Mouse (Mus musculus): ENCODE data around the gene Btnl2. TPM values are rescaled to one million over a fixed set of nuclear protein-coding genes. Genes with fewer than 3 reads are reported as not detected.
"Not testable (repeated sequence)": the region's sequence is repeated elsewhere in the genome, so short reads cannot be mapped to it uniquely, and the experiment has no call there.

Btnl2 gene
- polyA plus RNA-seq (2017; shearing (Covaris generic)): not detected

GRCm38 (mm10) chr17:34354539-34354938 lies at the start of gene Btnl2:
Gene Btnl2 (plus strand): TSS chr17:34354822.
- ATAC-seq: no peak

GRCm38 (mm10) chr17:34305380-34306030 lies 49.1 kb upstream of the Btnl2 start, which contains the start of gene H2-Eb1:
Gene H2-Eb1 (plus strand): TSS chr17:34305867.
- ATAC-seq: peak; percentile 85

DNA sequence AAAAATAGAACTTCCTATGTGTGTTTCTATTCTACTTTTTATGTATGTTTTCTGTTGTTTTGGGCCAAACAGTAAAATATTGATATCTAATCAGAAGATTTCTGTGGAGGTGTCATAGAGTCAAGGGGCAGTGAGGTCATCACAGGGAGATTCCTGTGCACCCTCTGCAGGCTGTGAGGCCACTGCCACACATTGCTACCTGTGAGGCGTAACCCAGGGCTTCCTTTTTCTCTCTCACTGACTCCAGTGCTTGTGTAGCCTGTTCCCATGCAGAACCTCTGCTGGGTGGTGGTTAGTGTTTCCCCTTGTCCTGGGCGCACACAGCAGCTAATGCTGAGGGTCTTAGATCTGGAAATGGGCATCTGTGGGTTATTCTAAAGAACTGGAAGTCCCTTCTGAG lies 48.2 kb upstream of the Btnl2 start:
- ATAC-seq: no peak

DNA sequence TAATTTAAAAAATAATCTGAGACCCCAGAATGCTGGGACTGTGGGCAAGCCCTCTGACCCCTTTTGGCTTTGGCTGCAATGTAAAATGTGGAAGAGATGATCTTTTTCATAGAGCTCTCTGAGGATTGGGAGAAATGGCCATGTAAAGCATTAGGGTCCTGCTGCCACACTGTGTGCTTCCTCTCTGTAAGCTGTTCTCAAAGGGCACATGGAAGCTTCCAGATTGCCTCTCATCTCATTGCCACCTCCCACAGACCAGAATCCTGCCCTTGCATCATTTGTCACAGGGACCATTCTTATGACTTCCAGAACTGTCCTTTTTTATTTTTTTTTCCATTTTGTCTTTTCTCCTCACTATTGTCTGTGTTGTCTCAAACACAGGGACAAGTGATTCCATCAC lies 47.4 kb upstream of the Btnl2 start:
- no peak for ATAC-seq

DNA sequence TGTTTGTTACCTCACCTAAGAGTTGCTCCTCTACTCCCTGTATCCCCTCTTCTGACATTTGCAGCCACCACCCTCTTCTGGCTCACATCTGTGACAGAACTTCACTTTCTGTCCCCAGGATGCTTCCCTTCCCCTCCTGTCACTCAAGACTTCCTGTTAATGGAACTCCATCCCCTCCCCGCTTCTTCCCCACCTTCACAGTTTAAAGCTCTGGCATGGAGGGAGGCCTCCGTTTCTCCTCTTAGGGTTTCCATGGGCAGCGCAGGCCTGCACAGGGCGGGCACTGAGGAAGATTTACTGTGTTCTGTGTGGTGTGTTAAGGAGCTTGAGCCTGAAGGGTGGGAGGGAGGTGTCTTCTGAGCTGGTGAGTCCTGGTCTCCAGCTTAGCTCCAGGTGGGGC lies 46.5 kb upstream of the Btnl2 start:
- no peak for ATAC-seq

GRCm38 (mm10) chr17:34309225-34309624 lies 45.4 kb upstream of the Btnl2 start:
- no peak for ATAC-seq

DNA sequence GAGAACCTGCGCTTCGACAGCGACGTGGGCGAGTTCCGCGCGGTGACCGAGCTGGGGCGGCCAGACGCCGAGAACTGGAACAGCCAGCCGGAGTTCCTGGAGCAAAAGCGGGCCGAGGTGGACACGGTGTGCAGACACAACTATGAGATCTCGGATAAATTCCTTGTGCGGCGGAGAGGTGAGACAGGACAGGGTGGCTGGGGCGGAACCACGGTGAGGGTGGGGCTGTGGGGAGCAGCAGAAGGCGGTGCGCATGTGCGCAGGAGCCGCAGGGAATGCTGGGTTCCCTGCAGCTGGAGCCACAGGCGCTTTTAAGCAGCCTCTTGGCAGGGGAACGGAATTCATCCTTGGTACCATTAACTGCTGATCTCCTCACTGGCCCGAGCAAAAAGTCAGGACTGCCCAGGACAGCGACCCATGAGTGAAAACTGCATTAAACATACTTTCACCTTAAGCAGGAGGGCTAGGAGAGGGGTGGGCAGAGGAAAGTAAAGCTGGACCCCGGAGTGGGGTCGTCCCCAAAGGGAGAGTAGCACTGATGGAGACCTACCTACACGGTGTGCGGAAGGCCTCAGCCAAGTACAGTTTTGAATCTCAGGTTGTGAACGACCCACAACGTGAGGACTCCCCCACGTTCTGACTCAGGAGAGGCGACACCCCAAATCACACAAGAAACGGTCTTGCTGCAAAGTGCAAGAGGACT lies 44.8 kb upstream of the Btnl2 start:
- no peak for ATAC-seq

DNA sequence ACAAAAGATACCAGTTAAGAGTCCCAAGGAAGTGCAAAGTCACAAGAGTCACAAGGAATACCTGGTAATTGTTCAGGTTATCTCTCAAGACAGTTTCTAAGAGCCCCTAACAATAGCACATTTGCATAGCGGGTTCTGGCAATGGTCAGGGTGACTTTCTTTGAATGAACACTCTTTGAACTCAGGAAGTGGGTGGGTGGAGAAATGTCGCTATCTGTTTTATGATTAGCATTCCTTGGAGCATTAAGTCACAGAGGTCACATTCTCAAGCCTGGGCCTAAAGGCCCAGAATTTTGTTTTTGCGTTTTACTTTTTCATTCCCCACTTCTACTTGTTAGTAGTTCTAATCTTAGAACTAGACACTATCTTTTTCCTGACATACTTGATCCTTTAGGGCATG lies 44.1 kb upstream of the Btnl2 start:
- ATAC-seq: not testable (repeated sequence)

GRCm38 (mm10) chr17:34312185-34312584 lies 42.4 kb upstream of the Btnl2 start:
- ATAC-seq: no peak

DNA sequence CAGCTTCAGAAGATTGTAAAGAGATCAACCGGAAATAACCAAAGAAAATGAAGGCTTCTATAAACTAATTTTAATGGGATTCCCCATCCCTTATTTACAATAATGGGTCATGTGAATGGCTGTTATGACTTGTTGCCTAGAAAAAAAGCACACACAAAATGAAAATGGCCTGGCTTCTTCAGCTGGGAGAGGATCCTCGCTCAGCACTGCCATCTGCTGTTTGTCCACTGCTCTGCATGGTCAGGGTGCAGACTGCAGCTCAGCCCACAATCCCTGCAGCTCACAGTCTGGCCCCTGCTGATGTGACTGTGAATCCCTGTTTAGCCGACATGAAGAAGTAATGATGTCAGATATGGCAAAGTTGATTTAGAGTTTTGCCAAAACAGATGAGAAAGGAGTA lies 41.2 kb upstream of the Btnl2 start:
- peak; percentile 61 for ATAC-seq

DNA sequence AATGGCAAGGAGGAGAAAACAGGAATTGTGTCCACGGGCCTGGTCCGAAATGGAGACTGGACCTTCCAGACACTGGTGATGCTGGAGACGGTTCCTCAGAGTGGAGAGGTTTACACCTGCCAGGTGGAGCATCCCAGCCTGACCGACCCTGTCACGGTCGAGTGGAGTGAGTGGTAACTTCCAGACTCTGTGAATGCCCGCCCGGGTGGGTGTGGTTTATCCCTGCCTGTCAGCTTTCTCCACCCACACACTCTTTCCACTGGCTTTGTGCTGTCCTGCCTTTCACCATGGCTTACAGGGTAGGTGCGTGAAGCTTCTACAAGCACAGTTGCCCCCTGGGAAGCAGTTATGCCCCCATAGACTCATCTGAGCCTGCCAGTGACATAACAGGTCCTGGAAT lies 40.3 kb upstream of the Btnl2 start:
- ATAC-seq: no peak

- no peak for ATAC-seq
Observed at GRCm38 (mm10) chr17:34315512-34315911, 39.1 kb upstream of the Btnl2 start.

- no peak for ATAC-seq
Observed at GRCm38 (mm10) chr17:34316697-34317096, 37.9 kb upstream of the Btnl2 start.

GRCm38 (mm10) chr17:34317275-34317674 lies 37.3 kb upstream of the Btnl2 start:
- no peak for ATAC-seq

- no peak for ATAC-seq
Observed at GRCm38 (mm10) chr17:34325436-34325835, 29.2 kb upstream of the Btnl2 start, which contains the start of gene H2-Eb2. Gene H2-Eb2 (plus strand): TSS chr17:34325665.

- no peak for ATAC-seq
Observed at GRCm38 (mm10) chr17:34326373-34326772, 28.2 kb upstream of the Btnl2 start.

- peak; percentile 82 for ATAC-seq
Observed at GRCm38 (mm10) chr17:34329807-34330206, 24.8 kb upstream of the Btnl2 start.

DNA sequence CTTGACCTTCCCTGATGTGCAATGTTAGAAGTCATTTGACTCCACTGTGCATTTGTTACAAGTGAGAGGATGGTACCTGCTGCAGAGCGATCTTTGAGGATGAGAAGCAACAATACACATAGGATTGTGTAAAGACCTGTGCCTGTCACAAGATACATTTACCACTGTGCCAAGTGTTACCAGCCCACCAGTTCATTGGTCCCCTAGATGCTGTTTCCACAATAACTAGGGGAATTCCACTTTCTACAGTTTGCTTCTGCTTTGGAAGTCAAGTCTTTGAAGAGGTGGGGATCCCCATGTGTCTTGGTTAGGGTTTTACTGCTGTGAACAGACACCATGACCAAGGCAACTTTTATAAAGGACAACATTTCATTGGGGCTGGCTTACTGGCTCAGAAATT lies 23.4 kb upstream of the Btnl2 start:
- ATAC-seq: no peak

- no peak for ATAC-seq
Observed at GRCm38 (mm10) chr17:34340619-34341402, 13.8 kb upstream of the Btnl2 start.

DNA sequence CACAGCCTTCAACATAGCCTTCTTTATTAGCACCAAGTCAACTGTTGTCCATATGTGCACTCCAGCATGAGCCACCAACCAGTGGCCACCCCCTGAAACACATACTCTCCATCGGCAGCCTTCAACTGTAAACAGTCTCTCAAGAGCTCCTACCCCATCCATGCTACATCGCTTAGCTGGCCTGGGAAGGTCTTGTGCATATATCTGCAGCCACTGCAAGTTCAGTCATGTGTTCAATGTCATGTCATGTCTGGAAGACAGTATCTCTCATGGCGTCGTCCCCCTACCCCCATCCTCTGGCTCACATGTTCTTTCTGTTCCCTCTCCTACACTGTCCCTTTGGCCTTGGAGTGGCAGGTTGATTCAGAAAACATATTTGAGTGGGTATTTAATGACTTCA lies 9.7 kb upstream of the Btnl2 start:
- no peak for ATAC-seq

GRCm38 (mm10) chr17:34345486-34345885 lies 9.1 kb upstream of the Btnl2 start:
- no peak for ATAC-seq

DNA sequence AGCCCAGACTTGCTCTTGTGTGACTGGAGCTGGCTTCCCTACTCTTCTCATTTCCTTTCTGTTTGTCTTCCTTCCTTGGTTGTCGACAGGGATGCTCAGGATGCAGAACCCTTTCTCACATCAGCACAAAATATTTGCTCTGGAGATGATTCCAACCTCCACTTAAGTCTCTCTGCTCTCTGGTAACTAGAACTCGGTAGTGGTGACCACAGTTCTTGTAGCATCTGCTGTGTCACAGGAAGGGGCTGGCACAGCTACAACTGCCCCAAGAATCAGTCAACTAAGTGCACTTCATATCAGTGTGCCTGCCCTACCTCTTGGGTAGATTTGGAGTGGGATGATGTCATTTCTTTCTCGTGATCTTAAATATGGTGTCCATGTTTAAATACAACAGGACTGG lies 8.6 kb upstream of the Btnl2 start:
- no peak for ATAC-seq

- peak; percentile 97 for ATAC-seq
Observed at GRCm38 (mm10) chr17:34347606-34348308, 6.9 kb upstream of the Btnl2 start.

Data from inflammation-experienced regulatory T-cells, adult 6 months (primary cell).